Mouse (Mus musculus) hindbrain, embryonic 15.5 days (tissue): ENCODE measurements around the gene Sfmbt2. TPM values are rescaled to one million over a fixed set of nuclear protein-coding genes. Genes with fewer than 3 reads are reported as not detected.

Source experiments
- ATAC-seq: fragments of 200-750 bp; cut with Nextera tagmentation; 2 replicates; pipeline ENCODE4 v1.8.0; 2017; ENCODE audit warnings: low read depth, moderate number of reproducible peaks, moderate TSS enrichment; ENCODE audit not compliant: low FRiP score
- H3K27ac ChIP-seq: fragments of 300-500 bp; sonication (generic); replicated peaks from 2 replicates; pipeline ENCODE4 v1.5.1; 2015; ENCODE audit warnings: mild to moderate bottlenecking, inconsistent platforms
- H3K27me3 ChIP-seq: fragments of 300-500 bp; sonication (generic); 2 replicates; pipeline ENCODE4 v1.6.1; 2015; ENCODE audit warnings: control low read depth, inconsistent platforms
- H3K36me3 ChIP-seq: fragments of 300-500 bp; sonication (generic); 2 replicates; pipeline ENCODE4 v1.6.1; 2015; ENCODE audit warnings: control low read depth, inconsistent platforms
- H3K4me1 ChIP-seq: fragments of 300-500 bp; sonication (generic); replicated peaks from 2 replicates; pipeline ENCODE4 v1.6.1; 2015; ENCODE audit warnings: control low read depth, inconsistent platforms
- H3K4me2 ChIP-seq: fragments of 300-500 bp; sonication (generic); 2 replicates; pipeline ENCODE4 v1.6.1; 2015; ENCODE audit warnings: moderate library complexity, mild to moderate bottlenecking, inconsistent platforms
- H3K4me3 ChIP-seq: fragments of 300-500 bp; sonication (generic); 2 replicates; pipeline ENCODE4 v1.5.1; 2015; ENCODE audit warnings: mild to moderate bottlenecking, inconsistent platforms
- H3K9ac ChIP-seq: fragments of 300-500 bp; sonication (generic); 2 replicates; pipeline ENCODE4 v1.6.1; 2015; ENCODE audit warnings: inconsistent platforms
- H3K9me3 ChIP-seq: fragments of 300-500 bp; sonication (generic); 2 replicates; pipeline ENCODE4 v1.6.1; 2016; ENCODE audit warnings: control low read depth, inconsistent platforms
- WGBS: fragments of 180-500 bp; shearing (Covaris S2); methylation state at CpG from one replicate; pipeline ENCODE4 v1.1.7; 2015; 5-methylcytosine and 5-hydroxymethylcytosine counted together
- microRNA counts: library from miRNA; unstranded; fragments of <30 nt; microRNA quantifications from one replicate; lab custom pipeline; 2016
- microRNA-seq: library from miRNA; unstranded; fragments of <30 nt; microRNA quantifications from one replicate; pipeline ENCODE4, GENCODE M21; 2016
- polyA plus RNA-seq: library from polyadenylated mRNA; unstranded; fragments of >200 nt; fragmentation: Nextera tagmentation; extraction: Ambion mirVana; gene quantifications from 2 replicates; pipeline ENCODE4 v1.2.1, GENCODE M21; 2015

Gene Sfmbt2
- polyA plus RNA-seq, 1 experiment from 2014 or later: 6.7 TPM

- no peak for ATAC-seq
- H3K9ac ChIP-seq: no peak overlapping the region
- no peak overlapping the region for H3K4me2 ChIP-seq
- no peak overlapping the region for H3K27ac ChIP-seq
- H3K4me3 ChIP-seq: no peak overlapping the region
- H3K36me3 ChIP-seq: no peaks in the 10 kb centered on the region
- WGBS: 89% methylated on average over 3 of the region's 3 CpGs
- H3K27me3 ChIP-seq: no peaks in the 10 kb centered on the region
- H3K9me3 ChIP-seq: no peaks in the 10 kb centered on the region
- no peaks in the 10 kb centered on the region for H3K4me1 ChIP-seq
Measured at GRCm38 (mm10) chr2:10575962-10576740, 205.8 kb downstream of the Sfmbt2 start.

- Histone ChIP-seq H3K9me3 (no peaks in the 10 kb centered on the region), H3K27me3 (no peaks in the 10 kb centered on the region), H3K27ac (no peak overlapping the region), H3K4me3 (no peak overlapping the region), H3K36me3 (no peaks in the 10 kb centered on the region), H3K4me2 (no peak overlapping the region), H3K9ac (no peak overlapping the region), H3K4me1 (no peaks in the 10 kb centered on the region)
- ATAC-seq: no peak
- WGBS: 68% methylated on average over 4 of the region's 4 CpGs
Measured at GRCm38 (mm10) chr2:10582673-10583072, 212.4 kb downstream of the Sfmbt2 start.

GRCm38 (mm10) chr2:10583103-10583502 is 212.8 kb downstream of the Sfmbt2 start:
- no peak for ATAC-seq
- no peaks in the 10 kb centered on the region for H3K36me3 ChIP-seq

GRCm38 (mm10) chr2:10591310-10591709 is 221.0 kb downstream of the Sfmbt2 start:
- no peak for ATAC-seq
- Histone ChIP-seq H3K4me2 (no peak overlapping the region), H3K27me3 (no peaks in the 10 kb centered on the region), H3K4me3 (no peak overlapping the region), H3K9ac (no peak overlapping the region), H3K9me3 (no peaks in the 10 kb centered on the region), H3K4me1 (no peaks in the 10 kb centered on the region), H3K36me3 (no peaks in the 10 kb centered on the region), H3K27ac (no peak overlapping the region)
- WGBS: 73% methylated on average over 5 of the region's 5 CpGs

More at GRCm38 (mm10) chr2:10583103-10583502, 212.8 kb downstream of the Sfmbt2 start:
- Histone ChIP-seq H3K4me2 (no peak overlapping the region), H3K9me3 (no peaks in the 10 kb centered on the region), H3K4me1 (no peaks in the 10 kb centered on the region), H3K27me3 (no peaks in the 10 kb centered on the region), H3K9ac (no peak overlapping the region), H3K27ac (no peak overlapping the region), H3K4me3 (no peak overlapping the region)
- WGBS: 87% methylated on average over 5 of the region's 5 CpGs

- no peak for ATAC-seq
- no peak overlapping the region for H3K4me3 ChIP-seq
- no peak overlapping the region for H3K9ac ChIP-seq
- no peaks in the 10 kb centered on the region for H3K4me1 ChIP-seq
- no peaks in the 10 kb centered on the region for H3K9me3 ChIP-seq
- no peak overlapping the region for H3K4me2 ChIP-seq
- H3K27me3 ChIP-seq: no peaks in the 10 kb centered on the region
- no peaks in the 10 kb centered on the region for H3K36me3 ChIP-seq
- no peak overlapping the region for H3K27ac ChIP-seq
- WGBS: 76% methylated on average over 2 of the region's 2 CpGs
Measured at GRCm38 (mm10) chr2:10615500-10615899, 245.2 kb downstream of the Sfmbt2 start.

MicroRNAs encoded within 50 kb of the gene (microRNA counts, 519-probe panel; counts per million panel counts)
- microRNA mmu-miR-297a+mmu-miR-466f+mmu-miR-669b (lab: Ali Mortazavi, UCI) (not detected), microRNA mmu-miR-297b-3p (lab: Ali Mortazavi, UCI) (not detected), microRNA mmu-miR-297b-5p (lab: Ali Mortazavi, UCI) (not detected), microRNA mmu-miR-297c (lab: Ali Mortazavi, UCI) (not detected), microRNA mmu-miR-466a-3p+mmu-miR-466b-3-3p (lab: Ali Mortazavi, UCI) (3,163 counts per million, percentile 63 among the panel's probes with 10 or more counts), microRNA mmu-miR-466a-5p+mmu-miR-466e-5p (lab: Ali Mortazavi, UCI) (not detected), microRNA mmu-miR-466c-5p (lab: Ali Mortazavi, UCI) (not detected), microRNA mmu-miR-466d-3p (lab: Ali Mortazavi, UCI) (2,219 counts per million, percentile 27 among the panel's probes with 10 or more counts), microRNA mmu-miR-466d-5p (lab: Ali Mortazavi, UCI) (2,445 counts per million, percentile 37 among the panel's probes with 10 or more counts), microRNA mmu-miR-466f-5p (lab: Ali Mortazavi, UCI) (not detected), microRNA mmu-miR-466g (lab: Ali Mortazavi, UCI) (2,679 counts per million, percentile 49 among the panel's probes with 10 or more counts), microRNA mmu-miR-466h (lab: Ali Mortazavi, UCI) (not detected), microRNA mmu-miR-466l (lab: Ali Mortazavi, UCI) (1,670 counts per million, percentile 11 among the panel's probes with 10 or more counts), microRNA mmu-miR-467a (lab: Ali Mortazavi, UCI) (2,598 counts per million, percentile 44 among the panel's probes with 10 or more counts), microRNA mmu-miR-467b (lab: Ali Mortazavi, UCI) (not detected), microRNA mmu-miR-467c (lab: Ali Mortazavi, UCI) (355 counts per million, percentile 0 among the panel's probes with 10 or more counts), microRNA mmu-miR-467d (lab: Ali Mortazavi, UCI) (not detected), microRNA mmu-miR-467e (lab: Ali Mortazavi, UCI) (2,211 counts per million, percentile 26 among the panel's probes with 10 or more counts), microRNA mmu-miR-669a (lab: Ali Mortazavi, UCI) (2,630 counts per million, percentile 46 among the panel's probes with 10 or more counts), microRNA mmu-miR-669e (lab: Ali Mortazavi, UCI) (1,848 counts per million, percentile 15 among the panel's probes with 10 or more counts), microRNA mmu-miR-669f (lab: Ali Mortazavi, UCI) (3,397 counts per million, percentile 70 among the panel's probes with 10 or more counts), microRNA mmu-miR-669g (lab: Ali Mortazavi, UCI) (1,670 counts per million, percentile 11 among the panel's probes with 10 or more counts), microRNA mmu-miR-669h-5p (lab: Ali Mortazavi, UCI) (not detected), microRNA mmu-miR-669i (lab: Ali Mortazavi, UCI) (2,267 counts per million, percentile 28 among the panel's probes with 10 or more counts), microRNA mmu-miR-669j (lab: Ali Mortazavi, UCI) (2,195 counts per million, percentile 24 among the panel's probes with 10 or more counts), microRNA mmu-miR-669m (lab: Ali Mortazavi, UCI) (not detected), microRNA mmu-miR-669o (lab: Ali Mortazavi, UCI) (not detected)

Small RNA genes within 50 kb of the gene (microRNA-seq; reads per million reads assigned to microRNA genes)
- gene Gm22051: not detected
- gene Gm22072: not detected
- gene Gm22091: not detected
- gene Gm22166: not detected
- gene Gm22239: not detected
- gene Gm22626: not detected
- not detected for gene Gm22635
- gene Gm22677: not detected
- not detected for gene Gm22678
- not detected for gene Gm22775
- gene Gm22925: 0.65 reads per million
- gene Gm23108: not detected
- not detected for gene Gm23288
- gene Gm23542: not detected
- gene Gm23569: not detected
- gene Gm23571: not detected
- gene Gm23578: not detected
- gene Gm23651: not detected
- not detected for gene Gm23988
- not detected for gene Gm24028
- not detected for gene Gm24167
- gene Gm24315: not detected
- not detected for gene Gm24342
- gene Gm24488: not detected
- gene Gm24640: not detected
- gene Gm24673: not detected
- not detected for gene Gm24761
- not detected for gene Gm24806
- not detected for gene Gm25022
- gene Gm25158: not detected
- not detected for gene Gm25263
- not detected for gene Gm25285
- gene Gm25316: not detected
- gene Gm25451: not detected
- gene Gm25673: not detected
- gene Gm25680: not detected
- gene Gm25701: not detected
- gene Gm25753: not detected
- gene Gm25943: not detected
- gene Gm26060: not detected
- not detected for gene Gm26073
- gene Gm26092: not detected
- gene Gm26156: not detected
- gene Gm26229: not detected
- not detected for gene Gm26398
- gene Gm26426: not detected
- gene Gm26431: not detected
- not detected for gene Gm26491
- 5.2 reads per million, percentile 22 among the genes with 10 or more reads in this experiment for gene Mir297a-2
- not detected for gene Mir297a-3
- not detected for gene Mir297a-4
- 0.65 reads per million for gene Mir297b
- gene Mir297c: not detected
- gene Mir466: 0.87 reads per million
- gene Mir466b-1: not detected
- not detected for gene Mir466b-2
- gene Mir466b-3: 0.65 reads per million
- not detected for gene Mir466b-4
- not detected for gene Mir466b-5
- gene Mir466b-6: not detected
- not detected for gene Mir466b-7
- gene Mir466b-8: not detected
- gene Mir466c-1: not detected
- not detected for gene Mir466c-2
- gene Mir466d: not detected
- not detected for gene Mir466e
- not detected for gene Mir466f-1
- gene Mir466f-2: not detected
- not detected for gene Mir466f-3
- not detected for gene Mir466g
- gene Mir466h: not detected
- gene Mir466l: not detected
- not detected for gene Mir466m
- gene Mir466n: 13.7 reads per million, percentile 30 among the genes with 10 or more reads in this experiment
- not detected for gene Mir466o
- not detected for gene Mir466p
- not detected for gene Mir467a-1
- gene Mir467a-10: not detected
- gene Mir467a-2: not detected
- not detected for gene Mir467a-3
- gene Mir467a-4: not detected
- gene Mir467a-5: not detected
- not detected for gene Mir467a-6
- gene Mir467a-7: not detected
- not detected for gene Mir467a-8
- not detected for gene Mir467a-9
- not detected for gene Mir467b
- gene Mir467c: 1,167 reads per million, percentile 78 among the genes with 10 or more reads in this experiment
- gene Mir467d: 1,729 reads per million, percentile 82 among the genes with 10 or more reads in this experiment
- gene Mir467e: 1,596 reads per million, percentile 81 among the genes with 10 or more reads in this experiment
- gene Mir669a-1: not detected
- not detected for gene Mir669a-10
- gene Mir669a-11: not detected
- not detected for gene Mir669a-12
- not detected for gene Mir669a-2
- gene Mir669a-3: not detected
- gene Mir669a-4: not detected
- gene Mir669a-5: not detected
- gene Mir669a-6: not detected
- not detected for gene Mir669a-7
- not detected for gene Mir669a-8
- gene Mir669a-9: not detected
- not detected for gene Mir669b
- 229 reads per million, percentile 61 among the genes with 10 or more reads in this experiment for gene Mir669c
- gene Mir669d: not detected
- gene Mir669d-2: 0.87 reads per million
- 20.5 reads per million, percentile 33 among the genes with 10 or more reads in this experiment for gene Mir669e
- 1.1 reads per million for gene Mir669f
- not detected for gene Mir669g
- gene Mir669h: 7.6 reads per million, percentile 26 among the genes with 10 or more reads in this experiment
- gene Mir669i: not detected
- gene Mir669j: not detected
- not detected for gene Mir669k
- gene Mir669l: 317 reads per million, percentile 66 among the genes with 10 or more reads in this experiment
- not detected for gene Mir669m-1
- gene Mir669m-2: not detected
- 478 reads per million, percentile 71 among the genes with 10 or more reads in this experiment for gene Mir669o
- not detected for gene Mir669p-1
- not detected for gene Mir669p-2

Other genes with a start within 250 kb of the Sfmbt2 start
- 3.4 and 6.4 TPM in 2 replicates for gene Itih2, start 239.1 kb upstream of the Sfmbt2 start, polyA plus RNA-seq
- 8.6 and 9.3 TPM in 2 replicates for gene Itih5, start 216.9 kb upstream of the Sfmbt2 start, polyA plus RNA-seq